Mouse (Mus musculus) skeletal muscle tissue, postnatal 0 days (tissue): ENCODE measurements around the gene Sult1b1. TPM values are rescaled to one million over a fixed set of nuclear protein-coding genes. Genes with fewer than 3 reads are reported as not detected.

Experiments
- polyA plus RNA-seq: library from polyadenylated mRNA; unstranded; fragments of >200 nt; fragmentation: Nextera tagmentation; extraction: Ambion mirVana; gene quantifications from 2 replicates; pipeline ENCODE4 v1.2.1, GENCODE M21; 2015

Sult1b1 gene
- polyA plus RNA-seq = not detected in 2 replicates

GRCm38 (mm10) chr5:87538111-87538510 is at the start of gene Sult1b1:
TSS of gene Sult1b1 (minus strand) at chr5:87538195.

GRCm38 (mm10) chr5:87568845-87569244 is 30.9 kb upstream of the Sult1b1 start, which contains the start of gene Sult1d1:
TSS of gene Sult1d1 (minus strand) at chr5:87569027.

GRCm38 (mm10) chr5:87490771-87491170 is 47.2 kb downstream of the Sult1b1 start, which contains the start of gene Ugt2a1:
TSS of gene Ugt2a1 (minus strand) at chr5:87490871.

GRCm38 (mm10) chr5:87486706-87487105 is 51.3 kb downstream of the Sult1b1 start, which contains the start of gene Gm43638:
TSS of gene Gm43638 (minus strand) at chr5:87486806.

DNA sequence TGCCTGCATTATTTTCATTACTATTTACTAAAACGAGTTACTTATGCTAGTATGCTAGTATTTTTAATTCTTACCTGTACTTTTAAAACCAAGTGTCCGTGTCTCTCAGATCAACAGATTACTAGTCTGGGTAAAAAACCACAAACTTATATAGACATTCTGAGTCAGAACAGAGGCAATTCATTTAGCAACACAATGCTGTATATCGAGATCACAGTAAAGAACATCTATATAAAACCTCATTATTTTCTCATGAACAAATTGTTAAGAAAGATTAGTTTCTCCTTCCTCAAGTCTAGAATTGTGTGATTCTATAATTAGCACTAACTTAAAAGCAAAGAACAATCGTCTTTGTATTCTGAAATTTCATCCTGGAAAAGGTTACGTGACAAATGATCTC is 55.8 kb downstream of the Sult1b1 start, which contains the start of gene Ugt2a2:
TSS of gene Ugt2a2 (minus strand) at position 101 of the 400 bp plus-strand sequence.

Other genes with a start within 250 kb of the Sult1b1 start
- gene Ugt2a3, start 201.0 kb downstream of the Sult1b1 start, polyA plus RNA-seq = not detected in 2 replicates
- gene Ugt2b38, start 114.0 kb downstream of the Sult1b1 start, polyA plus RNA-seq = not detected in 2 replicates
- gene Ugt2a2, start 55.9 kb downstream of the Sult1b1 start, polyA plus RNA-seq = not detected in 2 replicates
- not detected in 2 replicates for gene Gm43638, start 51.4 kb downstream of the Sult1b1 start, polyA plus RNA-seq
- gene Ugt2a1, start 47.3 kb downstream of the Sult1b1 start, polyA plus RNA-seq = not detected in 2 replicates
- gene Sult1d1, start 30.8 kb upstream of the Sult1b1 start, polyA plus RNA-seq = not detected in 2 replicates
- gene Sult1e1, start 53.4 kb upstream of the Sult1b1 start, polyA plus RNA-seq = 0.10 TPM in 1 of 2 replicates, not detected in the other
- gene Csn1s1, start 128.0 kb upstream of the Sult1b1 start, polyA plus RNA-seq = not detected in 2 replicates
- gene Csn2, start 161.4 kb upstream of the Sult1b1 start, polyA plus RNA-seq = not detected in 2 replicates
- gene Csn1s2a, start 236.4 kb upstream of the Sult1b1 start, polyA plus RNA-seq = not detected in 2 replicates